ENCODE assay signal across 15 mouse cellular contexts in genomic region chr11:72954216-72954615, GRCm38 (mm10). TPM values are rescaled to one million over a fixed set of nuclear protein-coding genes. Genes with fewer than 3 reads are reported as not detected.
DNase-seq lines count a peak whose midpoint lies in the region; ATAC-seq and TF ChIP-seq lines count a peak whose summit lies in the region.
"Had no signal": no experiment of that assay in that cellular context is flagged by ENCODE, and none has a peak within 500 bp of the region (broad histone marks: within the 10 kb centered on the region; RNA-seq: fewer than 3 reads in every experiment).

No protein-coding gene starts in this region.

- TF ChIP-seq RAD21 in CH12.LX (IDR thresholded peaks at IDR 0.05; ENCODE audit: low read depth, low read length) = no peak; the same call in 1 of the 2 replicates

- no peak overlapping the region for H3ac ChIP-seq in myocyte (ENCODE audit: control insufficient read depth, insufficient read length)

- peaks cover 3% of the 10 kb centered on the region for H3K27me3 ChIP-seq in heart, embryonic 15.5 days
- H3K27me3 ChIP-seq in lung, embryonic 16.5 days (ENCODE audit: control insufficient read depth, insufficient read depth, low read depth, low read length) = no peaks in the 10 kb centered on the region
- no peaks in the 10 kb centered on the region for H3K27me3 ChIP-seq in CH12.LX (replicated peaks)
- no peaks in the 10 kb centered on the region for H3K27me3 ChIP-seq in myocyte (ENCODE audit: control insufficient read depth, insufficient read depth, insufficient read length)

- H3K79me2 ChIP-seq in CH12.LX (replicated peaks; ENCODE audit: control insufficient read depth, extremely low read depth, insufficient read depth, poor library complexity, severe bottlenecking) = no peaks in the 10 kb centered on the region
- H3K79me2 ChIP-seq in myocyte (ENCODE audit: control insufficient read depth, insufficient read depth) = no peaks in the 10 kb centered on the region

- H3K27ac ChIP-seq in heart, embryonic 15.5 days = peak overlapping the region; percentile 50; the same call in 1 of the 2 replicates
- peak overlapping the region; percentile 87 for H3K27ac ChIP-seq in lung, embryonic 16.5 days (ENCODE audit: low read length)
- H3K27ac ChIP-seq in CH12.LX (ENCODE audit: insufficient read depth, low read depth) = peak overlapping the region; percentile 96
- H3K27ac ChIP-seq: embryonic facial prominence, embryonic 12.5 days; forebrain, embryonic 13.5 days; hindbrain, embryonic 14.5 days; midbrain, embryonic 10.5 days; neural tube, embryonic 12.5 days had no signal

- peak in 1 of 2 experiments; percentile 12; a peak in 1 of 4 replicates for TF ChIP-seq CTCF in CH12.LX (conservative IDR thresholded peaks at IDR 0.05 in 1 of 2, IDR thresholded peaks at IDR 0.05 in 1 of 2; ENCODE audit: low read depth in 2 of 2, low read length in 2 of 2)

- H3K9me3 ChIP-seq in heart, embryonic 15.5 days (replicated peaks) = no peaks in the 10 kb centered on the region
- H3K9me3 ChIP-seq in lung, embryonic 16.5 days (ENCODE audit: control insufficient read depth, low read length) = no peaks in the 10 kb centered on the region
- peaks cover 16% of the 10 kb centered on the region for H3K9me3 ChIP-seq in CH12.LX (replicated peaks; ENCODE audit: low read length)
- H3K9me3 ChIP-seq: forebrain, embryonic 13.5 days had no signal

- no peak overlapping the region for H3K9ac ChIP-seq in heart, embryonic 15.5 days
- H3K9ac ChIP-seq in lung, embryonic 16.5 days (ENCODE audit: low read length) = no peak overlapping the region
- no peak overlapping the region for H3K9ac ChIP-seq in CH12.LX (ENCODE audit: insufficient read depth, low read depth)
- H3K9ac ChIP-seq: embryonic facial prominence, embryonic 12.5 days; forebrain, embryonic 13.5 days; hindbrain, embryonic 14.5 days; neural tube, embryonic 12.5 days had no signal

- WGBS in heart, embryonic 15.5 days = 90% methylated on average over 4 of the region's 4 CpGs
- WGBS in lung, embryonic 16.5 days = 92% methylated on average over 4 of the region's 4 CpGs

- no peak for DNase-seq in heart, adult 18-20 months
- no peak for DNase-seq in lung, postnatal 10 days
- DNase-seq in CH12.LX (ENCODE audit: extremely low read depth) = peak; percentile 93
- no peak for DNase-seq in right cerebral cortex, postnatal 14 days

- no peaks in the 10 kb centered on the region for H3K36me3 ChIP-seq in heart, embryonic 15.5 days
- H3K36me3 ChIP-seq in lung, embryonic 16.5 days (ENCODE audit: control insufficient read depth, insufficient read depth, low read length) = no peaks in the 10 kb centered on the region
- H3K36me3 ChIP-seq in CH12.LX (replicated peaks in 1 of 2; ENCODE audit: control insufficient read depth in 1 of 2, insufficient read depth in 1 of 2, low read length in 1 of 2) (no peaks in the 10 kb centered on the region), myocyte (ENCODE audit: control insufficient read depth, insufficient read depth) (no peaks in the 10 kb centered on the region)
- H3K36me3 ChIP-seq: embryonic facial prominence, embryonic 12.5 days; midbrain, embryonic 10.5 days; neural tube, embryonic 12.5 days had no signal

- in situ Hi-C loops in CH12.LX (cut with MboI; ENCODE audit: low pct_ligation_motif_present, low pct_unique_long_range_greater_than_20kb, low sequenced_read_pairs) = no loop called here

- no peak overlapping the region for H3K4me2 ChIP-seq in heart, embryonic 15.5 days
- H3K4me2 ChIP-seq in lung, embryonic 16.5 days (ENCODE audit: low read depth, low read length) = no peak overlapping the region
- peak overlapping the region; percentile 57; the same call in 1 of the 2 replicates for H3K4me2 ChIP-seq in CH12.LX (ENCODE audit: insufficient read depth, low read depth, poor library complexity, severe bottlenecking)
- peak overlapping the region; percentile 12 for H3K4me2 ChIP-seq in myocyte (ENCODE audit: low read depth)
- H3K4me2 ChIP-seq: embryonic facial prominence, embryonic 12.5 days; forebrain, embryonic 13.5 days; hindbrain, embryonic 14.5 days; liver, embryonic 11.5 days; neural tube, embryonic 12.5 days had no signal

- TF ChIP-seq POLR2A in CH12.LX (IDR thresholded peaks at IDR 0.05; ENCODE audit: low read depth, low read length) (peak; percentile 48; the same call in 1 of the 2 replicates), myocyte (IDR thresholded peaks at IDR 0.05; ENCODE audit: insufficient read length, low read depth) (no peak)

- dilution Hi-C loops in CH12.LX (cut with MboI; ENCODE audit: extremely low pct_ligation_motif_present, extremely low pct_unique_long_range_greater_than_20kb, low sequenced_read_pairs) = no loop called here

- H3K4me3 ChIP-seq in heart, embryonic 15.5 days = no peak overlapping the region
- no peak overlapping the region for H3K4me3 ChIP-seq in lung, embryonic 16.5 days (ENCODE audit: low read length)
- H3K4me3 ChIP-seq in CH12.LX (replicated peaks in 1 of 3; ENCODE audit: low read depth in 2 of 3, low read length in 2 of 3, poor library complexity in 1 of 3) = no peak overlapping the region
- no peak overlapping the region for H3K4me3 ChIP-seq in myocyte
- H3K4me3 ChIP-seq: embryonic facial prominence, embryonic 12.5 days; erythroblast, embryonic 14.5 days; forebrain, embryonic 13.5 days; midbrain, embryonic 10.5 days; neural tube, embryonic 12.5 days had no signal

- H3K4me1 ChIP-seq in heart, embryonic 15.5 days (replicated peaks) = peaks cover 43% of the 10 kb centered on the region
- H3K4me1 ChIP-seq in lung, embryonic 16.5 days (replicated peaks; ENCODE audit: control insufficient read depth, insufficient read depth, low read length) = peaks cover 43% of the 10 kb centered on the region
- peaks cover 46 to 88% of the 10 kb centered on the region in 2 experiments for H3K4me1 ChIP-seq in CH12.LX (ENCODE audit: control insufficient read depth in 1 of 2, insufficient read depth in 2 of 2)
- H3K4me1 ChIP-seq: forebrain, embryonic 13.5 days; neural tube, embryonic 12.5 days had no signal

- no peak for ATAC-seq in heart, embryonic 15.5 days (replicated peaks; ENCODE audit: insufficient number of reproducible peaks, insufficient read depth, low FRiP score, low read depth)
- ATAC-seq in lung, embryonic 16.5 days (ENCODE audit: low read depth) = no peak
- ATAC-seq: forebrain, embryonic 13.5 days; intestine, postnatal 0 days had no signal

- TF ChIP-seq EP300 in CH12.LX (IDR thresholded peaks at IDR 0.05; ENCODE audit: low read length) = peak; percentile 4

TF ChIP-seq in CH12.LX, 34 proteins besides CTCF, POLR2A, EP300 and RAD21:
- TF ChIP-seq MAX (IDR thresholded peaks at IDR 0.05; ENCODE audit: low read length) (no peak), HCFC1 (IDR thresholded peaks at IDR 0.05; ENCODE audit: low read depth, low read length) (0 out of 2 replicates have a peak, but pooled peaks have one; percentile 13), TCF12 (IDR thresholded peaks at IDR 0.05; ENCODE audit: low read depth, low read length) (no peak), GABPA (IDR thresholded peaks at IDR 0.05; ENCODE audit: insufficient replicate concordance, low read depth, low read length) (no peak), JUND (conservative IDR thresholded peaks at IDR 0.05; ENCODE audit: low read depth, low read length) (0 out of 2 replicates have a peak, but pooled peaks have one; percentile 5), NRF1 (IDR thresholded peaks at IDR 0.05; ENCODE audit: low read depth, low read length) (0 out of 2 replicates have a peak, but pooled peaks have one; percentile 26), ETS1 (conservative IDR thresholded peaks at IDR 0.05; ENCODE audit: low read depth, low read length) (no peak), TBP (conservative IDR thresholded peaks at IDR 0.05; ENCODE audit: low read depth, low read length) (0 out of 2 replicates have a peak, but pooled peaks have one; percentile 22)

TF ChIP-seq in myocyte, 11 proteins besides CTCF, POLR2A, EP300 and RAD21:
- no peak for TF ChIP-seq MYOG (IDR thresholded peaks at IDR 0.05; ENCODE audit: control insufficient read depth in 1 of 3, insufficient read depth in 1 of 3, insufficient read length in 2 of 3, low read depth in 2 of 3)
- no peak for TF ChIP-seq TCF3 (IDR thresholded peaks at IDR 0.05; ENCODE audit: insufficient read length, low read depth)
- no peak for TF ChIP-seq USF1 (IDR thresholded peaks at IDR 0.05; ENCODE audit: low read depth)
- TF ChIP-seq CEBPB (IDR thresholded peaks at IDR 0.05; ENCODE audit: insufficient read depth, poor library complexity, severe bottlenecking) = no peak
- TF ChIP-seq REST (IDR thresholded peaks at IDR 0.05; ENCODE audit: insufficient read depth, insufficient read length) = no peak
- TF ChIP-seq MAX (IDR thresholded peaks at IDR 0.05; ENCODE audit: low read depth) = no peak
- TF ChIP-seq MYOD1 (IDR thresholded peaks at IDR 0.05; ENCODE audit: control insufficient read depth in 1 of 3, insufficient read length in 2 of 3, low read depth in 2 of 3) = no peak
- no peak for TF ChIP-seq E2F4 (IDR thresholded peaks at IDR 0.05; ENCODE audit: insufficient read depth)
- TF ChIP-seq POLR2AphosphoS2 (IDR thresholded peaks at IDR 0.05; ENCODE audit: insufficient read length, low read depth) = no peak
- no peak for TF ChIP-seq SRF (IDR thresholded peaks at IDR 0.05; ENCODE audit: control insufficient read depth, insufficient read length, low read depth)
- no peak for TF ChIP-seq TCF12 (IDR thresholded peaks at IDR 0.05; ENCODE audit: insufficient read depth, poor library complexity, severe bottlenecking)

RNA-seq across cellular contexts. Expression of gene Atp2a3, which starts 6.8 kb away (rescaled TPM):
- 3.8 and 11.6 TPM in 2 replicates for polyA plus RNA-seq in heart, embryonic 15.5 days (2015; fragmentation: Nextera tagmentation; extraction: Ambion mirVana)
- 10 to 100 TPM in 1 of 2 experiments, 1 to 10 TPM in 1; 8.6 to 15.8 TPM for total RNA-seq in heart, adult 18-20 months (2021)
- polyA plus RNA-seq in lung, embryonic 16.5 days (2015; fragmentation: Nextera tagmentation; extraction: Ambion mirVana) = 21.7 and 23.2 TPM in 2 replicates
- total RNA-seq in CH12.LX (2012; rRNA removed) (136 and 218 TPM in 2 replicates), CH12.LX (2014; rRNA removed) (44.1 and 61.4 TPM in 2 replicates)
- polyA plus RNA-seq in CH12.LX (2012; ENCODE audit: insufficient read length, low read depth) (255 and 279 TPM in 2 replicates), myocyte (2012; fragmentation: generic; extraction: Trizol) (26.1 TPM)

RNA-seq across cellular contexts. Expression of gene P2rx1, which starts 44.7 kb away (rescaled TPM):
- polyA plus RNA-seq in heart, embryonic 15.5 days (2015; fragmentation: Nextera tagmentation; extraction: Ambion mirVana) = 1.7 and 2.9 TPM in 2 replicates
- under 1 TPM; 0.25 to 0.28 TPM for total RNA-seq in heart, adult 18-20 months (2021)
- polyA plus RNA-seq in lung, embryonic 16.5 days (2015; fragmentation: Nextera tagmentation; extraction: Ambion mirVana) = 2.2 and 2.6 TPM in 2 replicates
- 12.3 and 21.5 TPM in 2 replicates for total RNA-seq in CH12.LX (2012; rRNA removed)
- total RNA-seq in CH12.LX (2014; rRNA removed) = 15.9 and 18.9 TPM in 2 replicates
- 22.8 and 23.3 TPM in 2 replicates for polyA plus RNA-seq in CH12.LX (2012; ENCODE audit: insufficient read length, low read depth)
- polyA plus RNA-seq in myocyte (2012; fragmentation: generic; extraction: Trizol) = 0.24 TPM

Comparison
In these comparisons a context has a peak if more than half of its experiments do, and no peak if none do; other contexts are left out.
1. H3K4me2 ChIP-seq: peak in CH12.LX (single experiment) and myocyte (single experiment); none in heart, embryonic 15.5 days (single experiment) and lung, embryonic 16.5 days (single experiment).
2. Peak in every context shown above with its lines, with median percentiles within 50 percentile points of each other: H3K27ac ChIP-seq.